Mouse (Mus musculus) midbrain, embryonic 15.5 days (tissue): ENCODE results near the gene Tbc1d16. TPM values are rescaled to one million over a fixed set of nuclear protein-coding genes. Genes with fewer than 3 reads are reported as not detected.

Experiments used
- ATAC-seq: fragments of 200-750 bp; cut with Nextera tagmentation; replicated peaks from 2 replicates; pipeline ENCODE4 v1.8.0; 2017; ENCODE audit warnings: moderate TSS enrichment
- H3K27ac ChIP-seq: fragments of 300-500 bp; sonication (generic); 2 replicates; pipeline ENCODE4 v1.5.1; 2015; ENCODE audit warnings: mild to moderate bottlenecking, inconsistent platforms
- H3K27me3 ChIP-seq: fragments of 300-500 bp; sonication (generic); replicated peaks from 2 replicates; pipeline ENCODE4 v1.6.1; 2015; ENCODE audit warnings: inconsistent platforms
- H3K36me3 ChIP-seq: fragments of 300-500 bp; sonication (generic); replicated peaks from 2 replicates; pipeline ENCODE4 v1.6.1; 2015; ENCODE audit warnings: inconsistent platforms
- H3K4me1 ChIP-seq: fragments of 300-500 bp; sonication (generic); 2 replicates; pipeline ENCODE4 v1.6.1; 2015; ENCODE audit warnings: inconsistent platforms
- H3K4me2 ChIP-seq: fragments of 300-500 bp; sonication (generic); 2 replicates; pipeline ENCODE4 v1.6.1; 2015; ENCODE audit warnings: inconsistent platforms, mild to moderate bottlenecking, moderate library complexity
- H3K4me3 ChIP-seq: fragments of 300-500 bp; sonication (generic); 2 replicates; pipeline ENCODE4 v1.5.1; 2015; ENCODE audit warnings: mild to moderate bottlenecking, inconsistent platforms
- H3K9ac ChIP-seq: fragments of 300-500 bp; sonication (generic); 2 replicates; pipeline ENCODE4 v1.6.1; 2015; ENCODE audit warnings: mild to moderate bottlenecking, inconsistent platforms
- H3K9me3 ChIP-seq: fragments of 300-500 bp; sonication (generic); 2 replicates; pipeline ENCODE4 v1.6.1; 2016; ENCODE audit warnings: inconsistent platforms
- WGBS: fragments of 180-500 bp; shearing (Covaris S2); methylation state at CpG from one replicate; pipeline ENCODE4 v1.1.7; 2015; ENCODE audit warnings: mixed read lengths; 5-methylcytosine and 5-hydroxymethylcytosine counted together
- polyA plus RNA-seq: library from polyadenylated mRNA; unstranded; fragments of >200 nt; fragmentation: Nextera tagmentation; extraction: Ambion mirVana; gene quantifications from 2 replicates; pipeline ENCODE4 v1.2.1, GENCODE M21; 2015

Gene Tbc1d16
- polyA plus RNA-seq, 1 experiment from 2014 or later: 66.8 TPM

DNA sequence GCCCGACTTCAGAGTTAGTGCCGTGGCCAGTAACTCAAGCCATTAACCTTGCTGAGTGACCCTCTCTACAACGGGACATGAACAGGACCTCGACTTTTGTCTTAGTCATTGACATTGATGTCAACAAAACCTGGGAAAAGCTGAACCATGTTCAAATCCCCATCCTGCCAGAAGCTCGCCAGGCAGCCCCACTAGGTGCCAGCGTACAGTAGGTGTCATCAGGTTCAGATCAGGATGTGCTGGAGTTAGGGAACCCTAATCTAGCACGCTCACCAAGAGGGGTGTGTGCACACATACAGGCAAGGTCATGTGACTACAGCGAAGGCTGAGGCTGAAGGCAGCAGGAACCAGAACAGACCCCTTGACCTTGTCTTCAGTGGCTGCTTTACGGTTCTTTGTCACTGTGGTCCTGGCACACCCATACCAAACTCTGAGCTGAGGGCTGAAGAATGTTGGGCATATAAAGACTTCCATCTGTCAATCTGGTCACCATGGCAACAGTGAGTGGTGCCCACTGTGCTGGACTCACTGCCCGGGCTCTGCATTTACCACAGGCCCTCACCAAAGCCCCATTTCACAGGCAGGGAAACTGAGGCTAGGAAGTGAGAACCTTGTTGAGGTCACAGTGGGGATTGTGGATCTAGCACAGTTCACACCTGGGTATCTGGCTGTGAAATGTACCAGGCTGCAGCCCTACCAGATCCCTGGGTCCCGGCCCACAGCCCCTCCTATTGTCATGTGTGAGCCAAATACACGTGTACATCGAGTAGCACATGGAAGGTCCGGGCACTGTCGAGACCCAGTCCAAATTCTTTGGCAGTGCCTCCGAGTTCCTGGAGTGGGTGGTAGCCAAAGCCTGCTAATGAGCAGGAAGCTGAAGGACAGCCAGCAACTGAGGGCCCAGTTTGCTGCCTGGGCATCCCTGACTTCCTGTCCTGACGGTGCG, 30.4 kb downstream of the Tbc1d16 start:
- Histone ChIP-seq H3K36me3 (no peaks in the 10 kb centered on the region), H3K4me1 (peaks cover 7% of the 10 kb centered on the region; the same call in 1 of the 2 replicates), H3K27ac (no peak overlapping the region), H3K9ac (no peak overlapping the region), H3K4me3 (no peak overlapping the region), H3K4me2 (no peak overlapping the region), H3K9me3 (no peaks in the 10 kb centered on the region), H3K27me3 (no peaks in the 10 kb centered on the region)
- 80% methylated on average over 18 of the region's 18 CpGs for WGBS
- peak; percentile 55; the same call in 1 of the 2 replicates for ATAC-seq

DNA sequence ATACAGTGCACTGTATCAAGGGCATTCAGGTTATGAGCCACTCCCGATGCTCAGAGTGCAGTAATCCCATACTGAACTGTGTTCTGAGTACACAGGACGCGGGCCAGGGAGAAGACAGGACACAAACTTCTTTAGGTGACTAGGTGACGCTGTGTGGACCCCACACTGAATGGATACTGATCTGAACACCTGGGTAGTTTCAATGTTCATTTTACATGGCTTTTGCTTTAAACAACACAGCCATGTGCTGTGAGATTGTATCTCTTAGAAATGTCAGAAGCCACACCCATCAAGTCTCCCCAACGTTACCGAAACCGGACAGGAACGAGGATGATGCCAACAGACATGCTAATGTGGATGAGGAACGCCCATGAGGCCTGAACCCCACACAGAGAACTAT, 35.7 kb downstream of the Tbc1d16 start:
- no peak overlapping the region for H3K4me2 ChIP-seq
- 92% methylated on average over 9 of the region's 9 CpGs for WGBS
- H3K36me3 ChIP-seq: no peaks in the 10 kb centered on the region
- no peaks in the 10 kb centered on the region for H3K9me3 ChIP-seq
- H3K9ac ChIP-seq: no peak overlapping the region
- H3K27me3 ChIP-seq: no peaks in the 10 kb centered on the region
- ATAC-seq: no peak
- H3K27ac ChIP-seq: no peak overlapping the region
- H3K4me1 ChIP-seq: peaks cover 25% of the 10 kb centered on the region
- H3K4me3 ChIP-seq: no peak overlapping the region

GRCm38 (mm10) chr11:119192176-119192575, 36.1 kb downstream of the Tbc1d16 start:
- H3K4me3 ChIP-seq: no peak overlapping the region
- H3K9ac ChIP-seq: no peak overlapping the region
- WGBS: 85% methylated on average over 5 of the region's 5 CpGs
- H3K9me3 ChIP-seq: no peaks in the 10 kb centered on the region
- no peaks in the 10 kb centered on the region for H3K27me3 ChIP-seq
- peaks cover 29% of the 10 kb centered on the region for H3K4me1 ChIP-seq
- ATAC-seq: no peak
- H3K4me2 ChIP-seq: no peak overlapping the region
- no peak overlapping the region for H3K27ac ChIP-seq
- no peaks in the 10 kb centered on the region for H3K36me3 ChIP-seq

DNA sequence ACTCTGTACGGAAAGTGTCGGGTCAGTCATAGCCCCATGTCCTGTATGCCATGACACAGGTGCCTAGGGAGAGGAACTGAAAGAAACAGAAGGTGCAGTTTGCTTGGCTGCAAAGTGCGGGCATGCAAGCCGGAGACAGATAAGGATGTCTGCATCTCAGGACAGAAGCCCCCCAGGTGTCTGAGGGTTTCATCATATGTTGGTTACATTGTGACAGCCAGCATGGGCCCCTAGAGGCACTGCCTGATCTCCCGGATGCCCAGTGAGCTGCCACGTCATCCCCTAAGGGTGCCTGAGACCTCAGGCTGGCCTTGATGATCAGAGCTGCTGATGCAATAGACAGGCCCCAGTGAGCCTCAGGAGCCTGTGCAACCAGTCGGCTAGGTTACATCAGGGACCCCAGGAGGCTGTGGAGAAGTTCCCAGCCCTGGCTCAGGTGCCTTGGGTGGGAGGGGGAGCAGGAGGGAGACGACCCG, 36.7 kb downstream of the Tbc1d16 start:
- Histone ChIP-seq H3K27me3 (no peaks in the 10 kb centered on the region), H3K4me2 (no peak overlapping the region), H3K9ac (no peak overlapping the region), H3K4me1 (peaks cover 33% of the 10 kb centered on the region), H3K4me3 (no peak overlapping the region), H3K27ac (no peak overlapping the region), H3K36me3 (no peaks in the 10 kb centered on the region), H3K9me3 (no peaks in the 10 kb centered on the region)
- ATAC-seq: no peak
- WGBS: 84% methylated on average over 9 of the region's 9 CpGs

- peak; percentile 70 for ATAC-seq
- Histone ChIP-seq H3K4me2 (0 out of 2 replicates have a peak overlapping the region, but pooled peaks have one; percentile 5), H3K27ac (peak overlapping the region; percentile 49), H3K4me3 (no peak overlapping the region), H3K36me3 (no peaks in the 10 kb centered on the region), H3K9ac (peak overlapping the region; percentile 34; the same call in 1 of the 2 replicates), H3K9me3 (no peaks in the 10 kb centered on the region), H3K27me3 (no peaks in the 10 kb centered on the region), H3K4me1 (peaks cover 33% of the 10 kb centered on the region)
- WGBS: 17% methylated on average over 11 of the region's 11 CpGs
Observed at GRCm38 (mm10) chr11:119190498-119190897, 37.8 kb downstream of the Tbc1d16 start.

GRCm38 (mm10) chr11:119189319-119189718, 39.0 kb downstream of the Tbc1d16 start:
- no peak for ATAC-seq
- Histone ChIP-seq H3K4me1 (peaks cover 33% of the 10 kb centered on the region), H3K9me3 (no peaks in the 10 kb centered on the region), H3K4me2 (no peak overlapping the region), H3K4me3 (no peak overlapping the region), H3K36me3 (no peaks in the 10 kb centered on the region), H3K9ac (no peak overlapping the region), H3K27ac (no peak overlapping the region), H3K27me3 (no peaks in the 10 kb centered on the region)
- 94% methylated on average over 3 of the region's 3 CpGs for WGBS

DNA sequence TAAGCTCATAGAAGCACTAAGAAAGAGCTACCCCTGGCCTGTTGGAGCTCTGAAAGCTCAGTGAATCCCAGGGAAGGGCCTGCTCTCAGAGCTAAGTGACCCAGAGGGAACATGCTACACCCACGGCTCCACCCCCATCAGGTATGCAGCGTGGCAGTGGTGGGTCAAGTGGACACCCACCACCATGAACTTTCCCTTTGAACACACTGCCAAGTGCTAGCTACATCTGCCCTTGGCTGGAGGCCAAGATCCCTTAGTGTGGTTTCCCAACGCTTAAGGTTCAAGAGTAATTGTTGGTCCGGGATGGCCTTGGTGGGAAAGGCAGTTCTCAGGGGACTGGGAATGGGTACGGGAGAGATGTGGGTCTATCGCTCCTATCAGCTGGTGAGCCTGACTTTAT, 39.9 kb downstream of the Tbc1d16 start:
- Histone ChIP-seq H3K4me3 (no peak overlapping the region), H3K4me2 (no peak overlapping the region), H3K36me3 (no peaks in the 10 kb centered on the region), H3K27ac (no peak overlapping the region), H3K4me1 (peaks cover 41% of the 10 kb centered on the region), H3K27me3 (no peaks in the 10 kb centered on the region), H3K9ac (no peak overlapping the region), H3K9me3 (no peaks in the 10 kb centered on the region)
- ATAC-seq: no peak
- 49% methylated on average over 6 of the region's 6 CpGs for WGBS

DNA sequence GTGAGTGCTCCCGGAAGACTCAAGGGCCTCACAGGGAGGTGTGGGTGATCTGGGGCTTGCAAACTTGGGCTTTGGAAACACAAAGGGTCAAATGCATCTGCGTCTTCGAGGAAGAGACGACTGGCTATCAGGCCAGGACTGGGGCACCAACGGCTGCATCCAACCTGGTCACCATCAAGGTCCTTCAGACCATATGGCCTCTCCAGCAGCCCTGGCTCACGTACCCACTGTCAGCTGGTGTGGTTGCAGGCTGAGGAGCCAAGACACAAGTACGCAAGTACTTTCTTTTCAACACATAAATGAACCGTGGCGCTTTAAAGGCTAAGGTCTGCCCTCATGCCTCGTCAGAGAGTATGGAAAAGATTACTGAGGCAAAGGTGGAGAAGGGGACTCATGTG, 40.5 kb downstream of the Tbc1d16 start:
- no peaks in the 10 kb centered on the region for H3K9me3 ChIP-seq
- H3K4me3 ChIP-seq: no peak overlapping the region
- 0 out of 2 replicates have a peak overlapping the region, but pooled peaks have one; percentile 27 for H3K27ac ChIP-seq
- no peaks in the 10 kb centered on the region for H3K27me3 ChIP-seq
- no peak overlapping the region for H3K4me2 ChIP-seq
- WGBS: 51% methylated on average over 10 of the region's 10 CpGs
- H3K9ac ChIP-seq: no peak overlapping the region
- H3K36me3 ChIP-seq: no peaks in the 10 kb centered on the region
- ATAC-seq: no peak
- peaks cover 46% of the 10 kb centered on the region for H3K4me1 ChIP-seq

GRCm38 (mm10) chr11:119186989-119187799, 41.1 kb downstream of the Tbc1d16 start:
- H3K27ac ChIP-seq: peak overlapping the region; percentile 27; the same call in 1 of the 2 replicates
- 44% methylated on average over 25 of the region's 25 CpGs for WGBS
- no peak overlapping the region for H3K4me2 ChIP-seq
- H3K9ac ChIP-seq: no peak overlapping the region
- no peaks in the 10 kb centered on the region for H3K36me3 ChIP-seq
- no peak; the same call in 1 of the 2 replicates for ATAC-seq
- no peaks in the 10 kb centered on the region for H3K9me3 ChIP-seq
- H3K27me3 ChIP-seq: no peaks in the 10 kb centered on the region
- peaks cover 52% of the 10 kb centered on the region for H3K4me1 ChIP-seq
- H3K4me3 ChIP-seq: no peak overlapping the region

DNA sequence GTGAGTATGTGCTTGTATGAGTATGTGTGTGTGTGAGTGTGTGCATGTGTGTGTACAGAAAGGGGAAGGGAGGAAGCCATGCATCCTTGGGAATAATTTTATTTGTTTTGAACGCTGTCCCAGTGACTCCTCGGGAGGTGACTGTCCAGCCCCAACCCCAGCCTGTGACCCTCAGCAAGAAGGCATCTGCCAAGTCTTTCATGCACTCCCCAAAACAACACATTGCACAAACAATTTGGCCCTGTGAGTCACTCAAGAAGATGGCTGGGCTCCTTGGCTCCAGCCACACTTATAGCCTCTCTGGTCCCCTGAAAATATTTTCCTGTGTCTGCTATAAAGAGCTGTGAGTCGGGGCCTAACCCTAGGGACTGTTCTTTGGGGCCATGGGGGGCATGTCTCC, 41.9 kb downstream of the Tbc1d16 start:
- Histone ChIP-seq H3K4me2 (no peak overlapping the region), H3K36me3 (no peaks in the 10 kb centered on the region), H3K9ac (no peak overlapping the region), H3K9me3 (no peaks in the 10 kb centered on the region), H3K27ac (no peak overlapping the region), H3K27me3 (no peaks in the 10 kb centered on the region), H3K4me3 (no peak overlapping the region), H3K4me1 (peaks cover 60% of the 10 kb centered on the region)
- 82% methylated on average over 3 of the region's 3 CpGs for WGBS
- no peak for ATAC-seq

DNA sequence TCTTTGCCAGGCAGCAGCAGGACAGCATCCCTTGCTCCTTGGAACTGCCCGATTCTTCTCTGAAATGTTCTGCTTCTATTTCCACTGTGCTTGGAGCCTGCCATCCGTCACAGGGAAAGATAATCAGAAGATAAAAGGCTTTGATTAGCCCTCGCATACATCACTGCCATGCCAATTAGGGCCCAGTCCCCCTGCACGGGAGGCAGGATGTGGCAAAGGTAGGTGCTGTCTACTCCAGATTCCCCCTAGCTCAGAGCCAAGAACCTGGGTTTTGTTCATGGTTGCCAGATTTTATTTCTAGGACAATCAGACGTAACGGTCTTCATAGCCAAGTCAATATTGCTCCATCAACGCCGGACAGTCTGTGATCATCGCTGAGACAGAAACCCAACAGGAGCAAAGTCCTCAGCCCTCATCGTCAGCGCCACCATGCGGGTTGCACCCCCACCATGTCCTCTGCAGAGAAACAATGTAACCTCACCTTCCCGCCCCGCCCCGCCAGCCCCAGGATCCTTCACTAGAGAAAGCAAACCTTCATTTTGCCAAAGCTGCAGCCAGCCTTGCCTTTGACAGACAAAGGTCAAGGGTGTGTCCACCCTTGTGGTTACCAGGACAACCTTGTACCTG, 44.5 kb downstream of the Tbc1d16 start:
- Histone ChIP-seq H3K4me1 (peaks cover 51% of the 10 kb centered on the region), H3K36me3 (no peaks in the 10 kb centered on the region), H3K27me3 (no peaks in the 10 kb centered on the region), H3K4me2 (no peak overlapping the region), H3K9ac (0 out of 2 replicates have a peak overlapping the region, but pooled peaks have one; percentile 16), H3K27ac (peak overlapping the region; percentile 31; the same call in 1 of the 2 replicates), H3K9me3 (no peaks in the 10 kb centered on the region), H3K4me3 (no peak overlapping the region)
- WGBS: 69% methylated on average over 15 of the region's 15 CpGs
- no peak for ATAC-seq
